Mouse (Mus musculus) lung, postnatal 10 days (tissue): ENCODE data around the gene Camsap1.

Experiments used
- DNase-seq: peaks from one replicate; pipeline ENCODE4 v3.0.0; 2021

Camsap1 gene

GRCm38 (mm10) chr2:25977587-25978239 is 5.4 kb downstream of the Camsap1 start:
- no peak for DNase-seq

GRCm38 (mm10) chr2:25975141-25975770 is 7.8 kb downstream of the Camsap1 start:
- no peak for DNase-seq

GRCm38 (mm10) chr2:25970426-25970825 is 12.7 kb downstream of the Camsap1 start:
- peak; percentile 40 for DNase-seq

GRCm38 (mm10) chr2:25969319-25969718 is 13.8 kb downstream of the Camsap1 start:
- peak; percentile 24 for DNase-seq

GRCm38 (mm10) chr2:25949291-25949690 is 33.8 kb downstream of the Camsap1 start:
- DNase-seq: no peak

DNA sequence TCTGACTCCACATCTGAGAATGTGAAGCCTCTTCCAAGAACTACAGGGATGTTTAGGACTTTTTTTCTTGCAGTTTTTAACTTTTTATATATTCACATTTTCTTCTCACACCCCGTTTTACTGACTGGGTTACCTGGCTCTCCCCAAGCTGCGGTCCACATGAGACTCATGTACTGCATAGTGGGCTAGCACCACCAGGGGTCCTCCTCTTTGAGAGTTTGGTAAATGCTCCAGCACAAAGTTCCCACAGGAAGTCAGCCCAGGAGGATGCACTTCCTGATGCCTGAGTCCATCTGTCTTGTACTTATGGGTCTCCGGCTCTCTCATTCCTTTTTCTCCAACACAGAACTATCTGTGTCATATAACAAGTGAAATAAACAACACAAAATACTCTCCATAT is 35.1 kb downstream of the Camsap1 start:
- peak; percentile 59 for DNase-seq

DNA sequence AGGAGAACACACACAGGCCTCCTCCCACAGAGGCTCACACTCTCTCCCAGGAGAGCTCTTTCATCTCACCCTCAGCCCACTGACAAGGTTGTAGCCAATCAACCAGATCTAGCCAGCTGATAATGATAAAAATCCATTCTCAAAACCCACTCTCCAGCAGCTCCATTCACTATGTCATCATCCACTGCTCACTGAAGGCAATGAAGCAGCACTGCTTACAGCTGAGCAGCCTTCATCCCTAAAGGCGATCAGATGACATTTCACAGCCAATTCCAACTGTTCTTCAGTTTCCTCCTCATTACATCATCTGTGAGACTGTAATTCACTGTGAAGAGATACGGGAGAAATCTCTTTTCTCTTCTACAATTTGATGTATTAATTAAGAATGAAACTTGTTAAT is 39.3 kb downstream of the Camsap1 start:
- DNase-seq: no peak

DNA sequence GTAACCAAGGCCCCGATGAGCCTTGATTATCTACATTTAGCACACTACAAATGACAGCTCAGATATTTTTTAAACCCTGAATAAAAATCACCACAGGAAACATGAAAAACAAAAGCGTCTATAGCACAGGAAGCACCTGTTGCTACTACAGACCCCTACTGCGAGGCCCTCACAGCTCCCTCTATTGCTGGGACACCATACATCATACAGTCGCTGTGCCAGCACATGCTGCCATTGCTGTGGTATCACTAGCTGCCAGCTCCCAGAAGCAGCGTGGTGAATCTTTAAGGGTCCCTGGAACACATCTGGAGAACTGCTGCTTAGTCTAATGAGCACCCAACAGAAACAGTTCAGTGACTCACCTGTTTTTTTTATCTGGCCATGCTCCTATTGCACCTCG is 42.6 kb downstream of the Camsap1 start:
- DNase-seq: no peak

GRCm38 (mm10) chr2:25931249-25931859 is 51.7 kb downstream of the Camsap1 start:
- DNase-seq: peak; percentile 40

DNA sequence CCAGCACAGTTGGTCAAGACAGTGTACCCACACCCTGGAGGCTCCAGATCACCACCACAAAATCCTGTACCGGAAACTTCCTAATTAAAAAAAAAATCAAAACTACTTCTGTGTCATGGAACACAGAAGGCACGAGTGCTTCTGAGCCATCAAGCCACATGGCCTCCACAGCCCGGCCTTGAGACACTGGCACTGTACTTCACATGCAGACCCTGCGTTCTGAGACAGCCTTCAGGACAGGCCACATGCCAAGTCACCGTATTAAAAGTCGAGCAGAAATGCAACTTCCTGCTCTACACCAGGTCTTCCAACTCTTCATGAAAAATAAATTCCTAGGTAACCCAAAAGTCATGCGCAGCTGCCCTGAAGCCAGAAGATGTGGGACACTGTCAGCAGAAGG is 55.3 kb downstream of the Camsap1 start:
- no peak for DNase-seq

- no peak for DNase-seq
These were observed 58.1 kb downstream of the Camsap1 start for GRCm38 (mm10) chr2:25924934-25925333.

- no peak for DNase-seq
These were observed 59.3 kb downstream of the Camsap1 start for GRCm38 (mm10) chr2:25923799-25924198.

GRCm38 (mm10) chr2:25919972-25920371 is 63.1 kb downstream of the Camsap1 start:
- no peak for DNase-seq

DNA sequence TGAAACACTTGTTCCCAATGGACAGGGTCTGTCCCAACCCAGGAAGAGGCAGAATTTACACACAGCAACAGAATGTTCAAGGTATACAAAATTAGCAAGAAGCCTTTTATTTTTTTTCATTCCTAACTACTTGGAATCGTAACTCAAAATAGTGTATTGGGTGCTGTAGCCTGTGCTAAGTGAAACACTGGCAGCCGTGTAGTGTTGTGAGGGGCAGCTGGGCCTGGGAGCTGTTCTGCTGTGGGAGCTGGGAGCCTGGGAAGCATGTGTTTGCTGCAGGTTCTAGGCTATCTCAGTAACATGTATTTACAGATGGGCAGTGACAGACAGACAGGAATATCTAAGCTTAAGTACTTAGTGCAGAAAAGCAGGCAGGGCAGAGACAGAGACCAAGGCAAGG is 64.7 kb downstream of the Camsap1 start:
- no peak for DNase-seq

GRCm38 (mm10) chr2:25914821-25915220 is 68.3 kb downstream of the Camsap1 start:
- DNase-seq: no peak

- peak; percentile 54 for DNase-seq
These were observed 68.9 kb downstream of the Camsap1 start for GRCm38 (mm10) chr2:25914201-25914600.

GRCm38 (mm10) chr2:25913247-25913646 is 69.8 kb downstream of the Camsap1 start:
- DNase-seq: peak; percentile 19

GRCm38 (mm10) chr2:25909872-25910271 is 73.2 kb downstream of the Camsap1 start:
- DNase-seq: no peak

DNA sequence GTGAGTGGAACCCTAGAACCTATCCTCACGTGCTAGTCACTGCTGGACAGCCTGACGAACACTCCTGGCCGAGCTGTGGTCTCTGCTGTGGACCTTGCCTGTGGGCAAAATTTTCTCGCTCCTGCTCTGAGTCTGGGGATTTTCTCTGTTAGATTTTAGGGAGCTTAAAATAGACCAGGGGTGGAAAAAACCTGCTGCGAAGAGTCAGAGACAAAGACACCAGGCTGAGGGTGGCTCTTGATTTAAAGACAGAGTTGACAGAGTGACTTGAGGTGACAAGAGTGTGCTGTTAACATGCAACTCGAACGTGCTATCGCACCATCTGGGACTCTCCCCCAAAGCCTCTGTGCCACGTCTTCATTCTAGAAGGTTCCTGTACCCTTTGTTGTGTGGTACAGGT is 84.1 kb downstream of the Camsap1 start:
- DNase-seq: no peak

DNA sequence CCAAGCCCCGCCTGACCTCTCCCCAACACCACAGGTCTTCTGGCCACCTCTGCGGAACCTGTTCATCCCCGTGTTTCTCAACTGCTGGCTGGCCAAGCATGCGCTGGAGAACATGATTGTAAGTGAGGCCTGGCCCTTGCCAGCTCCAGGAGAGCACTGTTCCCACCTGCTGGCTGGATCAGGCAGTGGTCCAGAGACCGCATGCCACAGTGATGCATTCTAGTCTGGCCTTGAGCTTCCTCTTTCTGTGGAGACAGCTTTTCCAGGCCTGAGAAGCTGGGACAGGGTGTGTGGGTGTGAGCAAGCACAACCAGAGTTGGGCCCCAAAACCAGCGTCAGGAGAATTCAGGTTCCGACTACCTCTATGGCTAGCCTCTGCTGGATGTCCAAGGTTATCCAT is 90.6 kb downstream of the Camsap1 start:
- no peak for DNase-seq

DNA sequence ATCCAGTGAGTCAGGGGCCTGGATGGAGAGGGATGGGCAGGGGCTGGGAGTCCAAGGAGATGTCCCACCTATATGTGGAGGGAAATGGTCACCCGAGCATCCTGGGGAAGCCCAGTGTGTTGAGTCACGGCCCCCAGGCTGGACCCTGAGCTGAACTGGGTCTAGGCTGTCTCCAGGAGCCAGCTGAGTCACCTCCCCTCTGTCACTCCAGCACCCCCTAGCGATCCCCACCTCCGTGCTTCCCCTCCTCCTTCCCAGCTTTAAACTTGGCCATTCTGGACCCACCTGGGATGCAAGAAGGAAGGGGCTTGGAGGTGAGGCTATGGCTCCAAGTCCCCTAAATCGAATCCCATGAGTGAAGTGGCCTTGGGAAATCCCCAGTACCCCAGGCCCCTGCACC is 94.9 kb downstream of the Camsap1 start:
- peak; percentile 31 for DNase-seq

GRCm38 (mm10) chr2:25887226-25887625 is 95.9 kb downstream of the Camsap1 start:
- DNase-seq: no peak

GRCm38 (mm10) chr2:25884756-25885155 is 98.3 kb downstream of the Camsap1 start:
- DNase-seq: no peak

DNA sequence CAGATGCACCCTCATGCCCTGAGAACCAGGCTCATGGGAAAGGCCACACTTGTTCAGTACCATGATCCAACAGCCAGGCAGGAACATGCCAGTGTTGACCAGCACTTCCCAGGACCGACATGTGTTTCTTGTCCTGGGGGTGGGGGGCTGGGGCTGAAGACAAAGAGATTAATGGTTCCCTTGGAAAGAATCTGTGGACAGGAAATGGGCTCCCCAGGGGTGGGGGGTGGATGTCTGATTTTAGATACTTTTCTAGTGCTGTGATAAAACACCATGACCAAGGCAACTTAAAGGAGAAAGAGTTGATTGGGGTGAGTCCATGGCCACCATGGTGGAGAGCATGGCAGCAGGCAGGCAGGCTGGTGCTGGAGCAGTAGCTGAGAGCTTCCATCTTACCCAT is 100.8 kb downstream of the Camsap1 start:
- DNase-seq: no peak
